Mouse (Mus musculus) MEL (cell line): Measurements from ENCODE around the gene Bnip2. TPM values are rescaled to one million over a fixed set of nuclear protein-coding genes. Genes with fewer than 3 reads are reported as not detected.

Source experiments
- DNase-seq: peaks from one replicate; pipeline ENCODE4 v3.0.0; 2011; ENCODE audit warnings: low read depth, low spot score
- H3K27ac ChIP-seq: 2 replicates; pipeline ENCODE4 v1.5.1; 2012; ENCODE audit warnings: low read depth, mild to moderate bottlenecking, control low read depth, low read length, moderate library complexity; ENCODE audit not compliant: control insufficient read depth
- H3K27me3 ChIP-seq, 2 experiments: fragments of 150-350 bp in 1 of 2; sonication (generic) in 1 of 2; 2 replicates each; pipeline ENCODE4 v1.6.1; 2012; ENCODE audit warnings: low read length in 2 of 2, mild to moderate bottlenecking in 2 of 2, improper control_type of control experiment in 1 of 2, moderate library complexity in 1 of 2; ENCODE audit not compliant: insufficient read depth in 2 of 2, control insufficient read depth in 1 of 2
- H3K36me3 ChIP-seq, 2 experiments: 2 replicates each; pipeline ENCODE4 v1.6.1; 2012 to 2014; ENCODE audit warnings: low read length in 2 of 2, improper control_type of control experiment in 1 of 2, inconsistent platforms in 1 of 2, mild to moderate bottlenecking in 1 of 2; ENCODE audit not compliant: insufficient read depth in 2 of 2, control insufficient read depth in 1 of 2
- H3K4me1 ChIP-seq, 2 experiments: fragments of 150-350 bp in 1 of 2; sonication (generic) in 1 of 2; 2 replicates each; pipeline ENCODE4 v1.6.1; 2012; ENCODE audit warnings: low read length in 2 of 2, improper control_type of control experiment in 1 of 2, mild to moderate bottlenecking in 1 of 2; ENCODE audit not compliant: insufficient read depth in 2 of 2, control insufficient read depth in 1 of 2
- H3K4me3 ChIP-seq, 2 experiments: fragments of 150-350 bp in 1 of 2; sonication (generic) in 1 of 2; 2 replicates each; pipeline ENCODE4 v1.5.1; 2012; ENCODE audit warnings: low read depth in 2 of 2, low read length in 2 of 2, mild to moderate bottlenecking in 2 of 2, moderate library complexity in 2 of 2, control low read depth in 1 of 2, improper control_type of control experiment in 1 of 2; ENCODE audit not compliant: control insufficient read depth in 1 of 2, insufficient read depth in 1 of 2
- H3K79me2 ChIP-seq: 2 replicates; pipeline ENCODE4 v1.6.1; 2012; ENCODE audit warnings: mild to moderate bottlenecking, low read length, moderate library complexity; ENCODE audit not compliant: control insufficient read depth, poor library complexity, insufficient read depth
- H3K9ac ChIP-seq: 2 replicates; pipeline ENCODE4 v1.6.1; 2012; ENCODE audit warnings: low read depth, mild to moderate bottlenecking, control low read depth, low read length, moderate library complexity; ENCODE audit not compliant: control insufficient read depth, poor library complexity, severe bottlenecking
- H3K9me3 ChIP-seq: fragments of 150-350 bp; sonication (generic); replicated peaks from 2 replicates; pipeline ENCODE4 v1.6.1; 2012; ENCODE audit warnings: mild to moderate bottlenecking, low read length, improper control_type of control experiment, moderate library complexity; ENCODE audit not compliant: insufficient read depth
- CHD2 ChIP-seq: IDR thresholded peaks from 2 replicates; pipeline ENCODE4 v1.6.1; 2011; ENCODE audit warnings: low read length, improper control_type of control experiment
- CTCF ChIP-seq, 3 experiments: IDR thresholded peaks in 2 of 3; conservative IDR thresholded peaks in 1 of 3; 2 replicates each; pipeline ENCODE4 v1.5.1; 2011 to 2012; ENCODE audit warnings: low read length in 3 of 3, low read depth in 2 of 3, mild to moderate bottlenecking in 2 of 3, improper control_type of control experiment in 1 of 3, inconsistent platforms in 1 of 3, mixed read lengths in 1 of 3, moderate library complexity in 1 of 3; ENCODE audit not compliant: control insufficient read depth in 1 of 3, insufficient read depth in 1 of 3, poor library complexity in 1 of 3, severe bottlenecking in 1 of 3
- E2F4 ChIP-seq: IDR thresholded peaks from 2 replicates; pipeline ENCODE4 v1.6.1; 2011; ENCODE audit warnings: low read depth, low read length, improper control_type of control experiment, borderline replicate concordance
- EP300 ChIP-seq, 2 experiments: IDR thresholded peaks; 2 replicates each; pipeline ENCODE4 v1.6.1; 2011; ENCODE audit warnings: improper control_type of control experiment in 2 of 2, low read length in 2 of 2, low read depth in 1 of 2, mild to moderate bottlenecking in 1 of 2
- ETS1 ChIP-seq: IDR thresholded peaks from 2 replicates; pipeline ENCODE4 v1.6.1; 2012; ENCODE audit warnings: low read depth, mild to moderate bottlenecking, inconsistent platforms, low read length, improper control_type of control experiment, moderate library complexity
- MAFK ChIP-seq: IDR thresholded peaks from 2 replicates; pipeline ENCODE4 v1.6.1; 2011; ENCODE audit warnings: low read depth, mild to moderate bottlenecking, low read length, improper control_type of control experiment, borderline replicate concordance
- MAZ ChIP-seq: IDR thresholded peaks from 2 replicates; pipeline ENCODE4 v1.6.1; 2012; ENCODE audit warnings: low read depth, mild to moderate bottlenecking, inconsistent platforms, low read length, improper control_type of control experiment
- MYB ChIP-seq: IDR thresholded peaks from 2 replicates; pipeline ENCODE4 v1.6.1; 2011; ENCODE audit warnings: mild to moderate bottlenecking, low read depth, low read length, improper control_type of control experiment
- NRF1 ChIP-seq: IDR thresholded peaks from 2 replicates; pipeline ENCODE4 v1.6.1; 2014; ENCODE audit warnings: low read depth, mild to moderate bottlenecking, inconsistent platforms, low read length, improper control_type of control experiment, moderate library complexity; ENCODE audit not compliant: poor library complexity, insufficient read depth, severe bottlenecking
- POLR2A ChIP-seq, 2 experiments: IDR thresholded peaks; 2 replicates each; pipeline ENCODE4 v1.6.1; 2011 to 2012; ENCODE audit warnings: low read length in 2 of 2, mild to moderate bottlenecking in 2 of 2, control low read depth in 1 of 2, improper control_type of control experiment in 1 of 2, low read depth in 1 of 2, moderate library complexity in 1 of 2; ENCODE audit not compliant: control insufficient read depth in 1 of 2, insufficient read depth in 1 of 2, poor library complexity in 1 of 2
- SMC3 ChIP-seq: IDR thresholded peaks from 2 replicates; pipeline ENCODE4 v1.6.1; 2011; ENCODE audit warnings: low read depth, low read length, improper control_type of control experiment
- TAL1 ChIP-seq: IDR thresholded peaks from 2 replicates; pipeline ENCODE4 v1.6.1; 2012; ENCODE audit warnings: mild to moderate bottlenecking, inconsistent platforms, low read length, moderate library complexity, mixed read lengths
- UBTF ChIP-seq: IDR thresholded peaks from 2 replicates; pipeline ENCODE4 v1.6.1; 2012; ENCODE audit warnings: low read depth, mild to moderate bottlenecking, inconsistent platforms, low read length, improper control_type of control experiment, moderate library complexity, borderline replicate concordance; ENCODE audit not compliant: insufficient read depth
- USF1 ChIP-seq: IDR thresholded peaks from 2 replicates; pipeline ENCODE4 v1.6.1; 2014; ENCODE audit warnings: low read depth, mild to moderate bottlenecking, inconsistent platforms, low read length, improper control_type of control experiment, moderate library complexity
- USF2 ChIP-seq, 2 experiments: IDR thresholded peaks; 2 replicates each; pipeline ENCODE4 v1.6.1; 2011 to 2012; ENCODE audit warnings: improper control_type of control experiment in 2 of 2, low read length in 2 of 2, borderline replicate concordance in 1 of 2, inconsistent platforms in 1 of 2, low read depth in 1 of 2, mild to moderate bottlenecking in 1 of 2; ENCODE audit not compliant: insufficient read depth in 1 of 2
- ZMIZ1 ChIP-seq: IDR thresholded peaks from 2 replicates; pipeline ENCODE4 v1.6.1; 2012; ENCODE audit warnings: low read depth, mild to moderate bottlenecking, inconsistent platforms, low read length, improper control_type of control experiment, moderate library complexity
- ZNF384 ChIP-seq: IDR thresholded peaks from 2 replicates; pipeline ENCODE4 v1.6.1; 2012; ENCODE audit warnings: low read depth, mild to moderate bottlenecking, inconsistent platforms, low read length, improper control_type of control experiment
- polyA plus RNA-seq, 2 experiments: library from polyadenylated mRNA; stranded (reverse) in 1 of 2; unstranded in 1 of 2; fragments of >175 nt in 1 of 2; fragments of >200 nt in 1 of 2; gene quantifications; 2 replicates each; pipeline versions ENCODE4 v1.2.1 to v1.2.4; 2012; ENCODE audit warnings: low replicate concordance in 2 of 2, low read depth in 1 of 2; ENCODE audit not compliant: insufficient read length in 2 of 2, insufficient read depth in 1 of 2, missing spikeins in 1 of 2
- total RNA-seq: library from RNA; depleted of rRNA; stranded (reverse); fragments of 300-350 nt; gene quantifications from 2 replicates; pipeline ENCODE4 v1.2.3, GENCODE M21; 2012

The Bnip2 gene
- total and polyA plus RNA-seq, 3 experiments = 49.7 to 57.2 TPM; not detected in 1

- no peak overlapping the region for H3K27ac ChIP-seq
- no peak overlapping the region for H3K9ac ChIP-seq
- H3K27me3 ChIP-seq = no peaks in the 10 kb centered on the region
- no peak for TF ChIP-seq POLR2A (IDR thresholded peaks at IDR 0.05; ENCODE audit: control insufficient read depth in 1 of 2, insufficient read depth in 1 of 2, low read depth in 1 of 2, low read length in 2 of 2, poor library complexity in 1 of 2)
- no peak for TF ChIP-seq MYB
- no peak for TF ChIP-seq USF1
- TF ChIP-seq ZMIZ1 = no peak
- TF ChIP-seq CHD2 = no peak
- no peak for TF ChIP-seq ZNF384
- no peak for TF ChIP-seq EP300 (IDR thresholded peaks at IDR 0.05; ENCODE audit: low read depth in 1 of 2, low read length in 2 of 2)
- no peaks in the 10 kb centered on the region for H3K9me3 ChIP-seq
- H3K36me3 ChIP-seq = no peaks in the 10 kb centered on the region
- H3K4me3 ChIP-seq = no peak overlapping the region
- H3K79me2 ChIP-seq = no peaks in the 10 kb centered on the region
- no peak for DNase-seq
- H3K4me1 ChIP-seq = no peaks in the 10 kb centered on the region
Observed at GRCm38 (mm10) chr9:69941556-69941955, 47.7 kb upstream of the Bnip2 start.

- Histone ChIP-seq H3K9ac (no peak overlapping the region), H3K27me3 (no peaks in the 10 kb centered on the region; a peak in 1 of 4 replicates), H3K9me3 (no peaks in the 10 kb centered on the region), H3K27ac (no peak overlapping the region), H3K36me3 (no peaks in the 10 kb centered on the region), H3K79me2 (no peaks in the 10 kb centered on the region), H3K4me1 (no peaks in the 10 kb centered on the region), H3K4me3 (no peak overlapping the region)
- TF ChIP-seq USF2 (IDR thresholded peaks at IDR 0.05; ENCODE audit: borderline replicate concordance in 1 of 2, insufficient read depth in 1 of 2, low read depth in 1 of 2, low read length in 2 of 2) (no peak), SMC3 (peak; percentile 6; the same call in 1 of the 2 replicates), NRF1 (no peak), TAL1 (no peak), MYB (no peak), CTCF (IDR thresholded peaks at IDR 0.05 in 2 of 3, conservative IDR thresholded peaks at IDR 0.05 in 1 of 3; ENCODE audit: control insufficient read depth in 1 of 3, insufficient read depth in 1 of 3, low read depth in 2 of 3, low read length in 3 of 3, poor library complexity in 1 of 3, severe bottlenecking in 1 of 3) (peak; percentile 11 to 38 (median 35); a peak in 4 of 6 replicates)
- peak; percentile 10 for DNase-seq
Observed at GRCm38 (mm10) chr9:69948964-69949363, 40.3 kb upstream of the Bnip2 start.

GRCm38 (mm10) chr9:69949641-69950040 lies 39.6 kb upstream of the Bnip2 start:
- Histone ChIP-seq H3K27me3 (no peaks in the 10 kb centered on the region; a peak in 1 of 4 replicates), H3K9me3 (no peaks in the 10 kb centered on the region), H3K27ac (no peak overlapping the region), H3K4me3 (no peak overlapping the region), H3K79me2 (no peaks in the 10 kb centered on the region), H3K4me1 (no peaks in the 10 kb centered on the region), H3K36me3 (no peaks in the 10 kb centered on the region), H3K9ac (no peak overlapping the region)
- TF ChIP-seq NRF1 (no peak), TAL1 (no peak), MAFK (no peak), ZMIZ1 (no peak), EP300 (IDR thresholded peaks at IDR 0.05; ENCODE audit: low read depth in 1 of 2, low read length in 2 of 2) (no peak), ETS1 (no peak), MAZ (no peak), UBTF (no peak), E2F4 (no peak)
- no peak for DNase-seq
